Mouse (Mus musculus) neural tube, embryonic 12.5 days (tissue): ENCODE measurements around the gene Pard3. TPM values are rescaled to one million over a fixed set of nuclear protein-coding genes. Genes with fewer than 3 reads are reported as not detected.

ENCODE experiments used
- ATAC-seq: fragments of 200-750 bp; cut with Nextera tagmentation; 2 replicates; pipeline ENCODE4 v1.8.0; 2017; ENCODE audit warnings: low read depth, mild to moderate bottlenecking, moderate TSS enrichment, moderate library complexity; ENCODE audit not compliant: low FRiP score
- H3K27ac ChIP-seq: fragments of 300-500 bp; sonication (generic); 2 replicates; pipeline ENCODE4 v1.5.1; 2016
- H3K27me3 ChIP-seq: fragments of 300-500 bp; sonication (generic); replicated peaks from 2 replicates; pipeline ENCODE4 v1.6.1; 2016; ENCODE audit warnings: mild to moderate bottlenecking
- H3K36me3 ChIP-seq: fragments of 300-500 bp; sonication (generic); 2 replicates; pipeline ENCODE4 v1.6.1; 2016; ENCODE audit warnings: mild to moderate bottlenecking
- H3K4me1 ChIP-seq: fragments of 300-500 bp; sonication (generic); 2 replicates; pipeline ENCODE4 v1.6.1; 2016
- H3K4me2 ChIP-seq: fragments of 300-500 bp; sonication (generic); replicated peaks from 2 replicates; pipeline ENCODE4 v1.6.1; 2016; ENCODE audit warnings: mild to moderate bottlenecking
- H3K4me3 ChIP-seq: fragments of 300-500 bp; sonication (generic); 2 replicates; pipeline ENCODE4 v1.5.1; 2016
- H3K9ac ChIP-seq: fragments of 300-500 bp; sonication (generic); 2 replicates; pipeline ENCODE4 v1.6.1; 2016; ENCODE audit warnings: mild to moderate bottlenecking
- H3K9me3 ChIP-seq: fragments of 300-500 bp; sonication (generic); 2 replicates; pipeline ENCODE4 v1.6.1; 2016; ENCODE audit warnings: mild to moderate bottlenecking
- WGBS: fragments of 180-500 bp; shearing (Covaris S2); methylation state at CpG from one replicate; pipeline ENCODE4 v1.1.7; 2016; 5-methylcytosine and 5-hydroxymethylcytosine counted together
- polyA plus RNA-seq: library from polyadenylated mRNA; unstranded; fragments of >200 nt; fragmentation: Nextera tagmentation; extraction: Ambion mirVana; gene quantifications from 2 replicates; pipeline ENCODE4 v1.2.1, GENCODE M21; 2016

Pard3 gene
- polyA plus RNA-seq, 1 experiment from 2014 or later, result 41.1 TPM

- Histone ChIP-seq H3K9ac (no peak overlapping the region), H3K36me3 (no peaks in the 10 kb centered on the region), H3K27me3 (no peaks in the 10 kb centered on the region), H3K4me1 (peaks cover 6% of the 10 kb centered on the region), H3K9me3 (no peaks in the 10 kb centered on the region), H3K4me3 (no peak overlapping the region), H3K4me2 (no peak overlapping the region), H3K27ac (no peak overlapping the region)
- no peak for ATAC-seq
- WGBS, result 81% methylated on average over 7 of the region's 7 CpGs
These were observed 198.3 kb downstream of the Pard3 start for GRCm38 (mm10) chr8:127262026-127262425.

DNA sequence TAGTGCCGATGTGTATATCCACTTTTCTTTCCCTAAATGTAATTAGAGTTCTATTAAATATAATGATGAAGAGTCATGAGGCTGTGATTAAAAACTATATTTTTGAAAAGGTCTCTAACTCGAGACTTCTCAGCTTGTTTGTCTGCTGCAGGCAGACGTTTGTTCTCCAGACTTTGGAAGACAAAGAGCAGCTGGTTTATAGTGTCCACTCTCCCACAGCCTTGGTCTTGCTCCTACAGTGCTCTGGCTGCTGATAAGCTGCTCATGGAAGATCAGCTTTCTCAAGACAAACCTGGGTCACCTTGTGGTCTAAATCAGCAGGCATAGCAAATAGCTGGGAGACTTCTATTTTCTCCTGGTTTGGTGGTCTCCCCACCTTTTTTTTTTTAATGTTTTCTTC lies 198.7 kb downstream of the Pard3 start:
- ATAC-seq, result no peak
- Histone ChIP-seq H3K27ac (no peak overlapping the region), H3K36me3 (no peaks in the 10 kb centered on the region), H3K4me2 (no peak overlapping the region), H3K27me3 (no peaks in the 10 kb centered on the region), H3K9ac (no peak overlapping the region), H3K4me3 (no peak overlapping the region), H3K9me3 (no peaks in the 10 kb centered on the region), H3K4me1 (peaks cover 10% of the 10 kb centered on the region)
- 56% methylated on average over 3 of the region's 3 CpGs for WGBS

DNA sequence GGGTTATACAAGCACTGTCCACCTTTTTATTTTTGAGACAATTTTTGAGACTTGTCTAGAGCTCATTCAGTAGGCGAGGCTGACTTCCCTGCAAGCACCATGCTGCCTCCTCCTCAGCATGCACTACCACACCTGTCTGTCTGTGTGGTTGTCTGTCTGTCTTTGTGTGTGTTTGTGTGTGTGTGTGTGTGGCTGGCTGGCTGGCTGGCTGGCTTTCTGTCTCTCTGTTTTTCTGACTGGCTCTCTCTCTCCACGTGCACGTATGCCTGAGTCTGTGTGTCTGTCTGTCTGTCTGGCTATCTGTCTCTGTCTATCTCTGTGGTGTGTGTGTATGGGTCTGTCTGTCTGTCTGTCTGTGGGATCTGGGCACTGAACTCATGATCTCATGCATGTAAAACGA lies 199.2 kb downstream of the Pard3 start:
- Histone ChIP-seq H3K36me3 (no peaks in the 10 kb centered on the region), H3K4me3 (no peak overlapping the region), H3K4me2 (no peak overlapping the region), H3K27me3 (no peaks in the 10 kb centered on the region), H3K9ac (no peak overlapping the region), H3K4me1 (peaks cover 15% of the 10 kb centered on the region), H3K27ac (no peak overlapping the region), H3K9me3 (no peaks in the 10 kb centered on the region)
- ATAC-seq, result no peak
- 89% methylated on average over 4 of the region's 4 CpGs for WGBS

DNA sequence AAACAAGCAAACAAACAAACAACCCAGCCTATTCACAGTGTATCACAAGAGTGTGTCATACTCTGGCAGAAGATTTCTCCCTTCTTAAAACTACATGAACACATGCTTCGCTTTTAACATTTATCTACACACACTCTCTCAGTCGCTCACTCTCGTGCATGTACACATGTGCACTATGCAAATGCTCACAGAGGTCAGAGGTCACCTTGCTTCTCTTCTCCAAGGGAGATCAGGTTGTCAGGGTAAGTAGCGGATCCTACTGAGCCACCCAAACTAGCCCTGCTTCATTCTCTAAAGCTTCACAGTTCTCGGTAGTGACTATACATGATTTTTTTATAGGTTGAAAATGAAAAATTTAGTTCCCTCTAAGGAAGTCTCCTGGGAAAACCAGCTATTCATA lies 199.8 kb downstream of the Pard3 start:
- Histone ChIP-seq H3K36me3 (no peaks in the 10 kb centered on the region), H3K9ac (no peak overlapping the region), H3K4me2 (no peak overlapping the region), H3K9me3 (no peaks in the 10 kb centered on the region), H3K4me1 (peaks cover 20% of the 10 kb centered on the region), H3K27me3 (no peaks in the 10 kb centered on the region), H3K4me3 (no peak overlapping the region), H3K27ac (no peak overlapping the region)
- 56% methylated on average over 5 of the region's 5 CpGs for WGBS
- ATAC-seq, result no peak

- no peaks in the 10 kb centered on the region for H3K36me3 ChIP-seq
- no peaks in the 10 kb centered on the region for H3K9me3 ChIP-seq
- no peak overlapping the region for H3K4me3 ChIP-seq
- no peak for ATAC-seq
- H3K4me1 ChIP-seq, result peaks cover 23% of the 10 kb centered on the region
- 87% methylated on average over 8 of the region's 8 CpGs for WGBS
- 0 out of 2 replicates have a peak, but pooled peaks cover under 1% of the 10 kb centered on the region for H3K27me3 ChIP-seq
- no peak overlapping the region for H3K4me2 ChIP-seq
- H3K9ac ChIP-seq, result no peak overlapping the region
- no peak overlapping the region for H3K27ac ChIP-seq
These were observed 201.2 kb downstream of the Pard3 start for GRCm38 (mm10) chr8:127264691-127265470.

- Histone ChIP-seq H3K36me3 (no peaks in the 10 kb centered on the region), H3K27ac (no peak overlapping the region)
- whole genome bisulfite sequencing, result 35% methylated on average over 5 of the region's 5 CpGs
These were observed 203.1 kb downstream of the Pard3 start for GRCm38 (mm10) chr8:127266777-127267176.

DNA sequence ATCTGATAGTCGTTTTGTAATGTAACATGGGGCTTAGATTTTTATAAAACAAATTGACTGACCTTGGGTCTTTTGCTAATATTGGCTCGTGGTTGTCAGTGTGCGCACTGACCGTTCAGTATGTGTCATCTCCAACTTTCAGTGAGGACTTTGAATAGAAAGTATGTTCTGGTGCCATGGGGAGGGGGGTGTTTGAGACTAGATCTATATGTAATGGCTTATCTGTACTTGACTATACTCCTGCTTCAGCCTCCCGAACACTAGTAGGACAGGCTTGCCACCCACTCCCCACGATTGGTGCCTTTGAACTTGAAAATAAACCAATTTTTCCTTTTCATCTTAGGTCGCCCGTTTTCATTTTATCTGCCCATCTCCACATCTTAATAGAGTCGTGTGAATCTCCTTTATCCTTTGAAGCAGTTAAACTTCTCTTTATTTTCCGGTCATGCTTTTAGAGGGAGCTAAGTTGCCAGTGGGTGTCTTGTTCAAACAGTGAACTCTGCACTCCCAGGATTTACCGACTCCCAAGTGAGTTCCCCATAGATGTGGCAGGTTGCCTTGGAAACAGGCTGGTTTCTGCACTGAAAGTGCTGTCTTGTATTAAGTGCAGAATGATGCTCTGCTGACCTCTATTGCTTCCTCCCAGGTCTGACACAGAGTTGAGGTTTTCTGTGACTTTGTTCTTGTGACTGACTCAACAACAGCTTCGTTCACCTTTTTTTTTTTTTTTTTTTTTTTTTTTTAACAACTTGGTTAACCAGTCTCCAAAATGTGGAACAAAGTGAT lies 204.7 kb downstream of the Pard3 start:
- WGBS, result 26% methylated on average over 12 of the region's 12 CpGs
- ATAC-seq, result peak; percentile 58
- no peak overlapping the region for H3K9ac ChIP-seq
- H3K4me3 ChIP-seq, result no peak overlapping the region
- no peaks in the 10 kb centered on the region for H3K36me3 ChIP-seq
- H3K27me3 ChIP-seq, result peaks cover 3% of the 10 kb centered on the region; the same call in 1 of the 2 replicates
- no peak overlapping the region for H3K27ac ChIP-seq
- H3K4me1 ChIP-seq, result peaks cover 23% of the 10 kb centered on the region
- H3K9me3 ChIP-seq, result no peaks in the 10 kb centered on the region
- H3K4me2 ChIP-seq, result no peak overlapping the region

More at GRCm38 (mm10) chr8:127266777-127267176, 203.1 kb downstream of the Pard3 start:
- no peak for ATAC-seq
- no peaks in the 10 kb centered on the region for H3K9me3 ChIP-seq
- peaks cover 3% of the 10 kb centered on the region; the same call in 1 of the 2 replicates for H3K27me3 ChIP-seq
- no peak overlapping the region for H3K4me3 ChIP-seq
- H3K9ac ChIP-seq, result no peak overlapping the region
- peaks cover 23% of the 10 kb centered on the region for H3K4me1 ChIP-seq
- no peak overlapping the region for H3K4me2 ChIP-seq

DNA sequence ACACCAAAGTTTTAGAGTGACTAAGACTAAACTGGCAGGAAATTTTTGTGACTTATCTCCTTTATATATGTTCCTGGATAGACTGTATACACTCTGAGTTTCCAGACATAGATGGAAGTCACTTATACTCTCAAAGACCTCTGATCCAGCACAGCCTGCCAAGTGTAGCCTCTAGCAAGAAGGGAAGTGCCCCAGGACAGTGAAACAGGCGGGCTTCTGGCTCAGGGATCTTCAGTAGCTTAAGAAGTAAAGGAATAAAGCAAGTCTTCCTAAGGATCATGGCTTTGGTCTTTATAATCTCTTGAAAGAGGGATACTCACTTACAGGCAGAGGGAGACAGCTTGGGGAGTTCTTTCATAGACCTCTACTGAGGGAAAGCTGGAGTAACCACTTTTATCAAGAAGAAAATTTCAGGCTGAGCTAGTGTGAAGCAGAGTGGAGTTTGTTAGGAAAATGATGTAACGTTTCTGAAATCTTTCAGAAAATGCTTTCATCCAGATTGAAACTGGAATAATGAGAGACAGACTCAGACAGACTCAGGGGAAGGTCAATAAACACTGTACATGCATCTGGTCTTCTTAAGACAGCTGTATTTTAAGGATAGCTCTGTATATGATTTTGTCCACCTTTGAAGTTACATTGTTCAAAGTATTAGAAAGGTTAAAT lies 205.5 kb downstream of the Pard3 start:
- Histone ChIP-seq H3K4me2 (no peak overlapping the region), H3K9me3 (no peaks in the 10 kb centered on the region), H3K36me3 (no peaks in the 10 kb centered on the region), H3K9ac (no peak overlapping the region), H3K27me3 (peaks cover 3% of the 10 kb centered on the region; the same call in 1 of the 2 replicates), H3K4me1 (peaks cover 23% of the 10 kb centered on the region), H3K4me3 (no peak overlapping the region), H3K27ac (no peak overlapping the region)
- WGBS, result 79% methylated on average over 2 of the region's 2 CpGs
- ATAC-seq, result no peak

- no peak for ATAC-seq
- H3K9ac ChIP-seq, result no peak overlapping the region
- H3K27me3 ChIP-seq, result peaks cover 3% of the 10 kb centered on the region; the same call in 1 of the 2 replicates
- H3K9me3 ChIP-seq, result no peaks in the 10 kb centered on the region
- peaks cover 23% of the 10 kb centered on the region for H3K4me1 ChIP-seq
- no peak overlapping the region for H3K4me2 ChIP-seq
- 94% methylated on average over 3 of the region's 3 CpGs for WGBS
- no peaks in the 10 kb centered on the region for H3K36me3 ChIP-seq
- no peak overlapping the region for H3K4me3 ChIP-seq
- H3K27ac ChIP-seq, result no peak overlapping the region
These were observed 207.5 kb downstream of the Pard3 start for GRCm38 (mm10) chr8:127271186-127271585.

- no peaks in the 10 kb centered on the region for H3K36me3 ChIP-seq
- H3K4me1 ChIP-seq, result 0 out of 2 replicates have a peak, but pooled peaks cover 3% of the 10 kb centered on the region
- H3K27me3 ChIP-seq, result no peaks in the 10 kb centered on the region
- H3K4me3 ChIP-seq, result no peak overlapping the region
- no peak for ATAC-seq
- no peak overlapping the region for H3K27ac ChIP-seq
- H3K4me2 ChIP-seq, result no peak overlapping the region
- H3K9me3 ChIP-seq, result no peaks in the 10 kb centered on the region
- 83% methylated on average over 7 of the region's 7 CpGs for WGBS
- no peak overlapping the region for H3K9ac ChIP-seq
These were observed 216.7 kb downstream of the Pard3 start for GRCm38 (mm10) chr8:127280299-127280974.

GRCm38 (mm10) chr8:127281035-127281434 lies 217.3 kb downstream of the Pard3 start:
- Histone ChIP-seq H3K9ac (no peak overlapping the region), H3K4me3 (no peak overlapping the region), H3K4me2 (no peak overlapping the region), H3K9me3 (no peaks in the 10 kb centered on the region), H3K27ac (no peak overlapping the region), H3K27me3 (no peaks in the 10 kb centered on the region), H3K36me3 (no peaks in the 10 kb centered on the region), H3K4me1 (0 out of 2 replicates have a peak, but pooled peaks cover 3% of the 10 kb centered on the region)
- ATAC-seq, result no peak
- WGBS, result 75% methylated on average over 4 of the region's 4 CpGs
